In genomic region chr8:91804403-91805253, GRCm38 (mm10) we compare ENCODE assay signal across 10 mouse cellular contexts. TPM values are rescaled to one million over a fixed set of nuclear protein-coding genes. Genes with fewer than 3 reads are reported as not detected.
DNase-seq lines count a peak whose midpoint lies in the region; ATAC-seq and TF ChIP-seq lines count a peak whose summit lies in the region.
"Had no signal": no experiment of that assay in that cellular context is flagged by ENCODE, and none has a peak within 500 bp of the region (broad histone marks: within the 10 kb centered on the region; RNA-seq: fewer than 3 reads in every experiment).

No protein-coding gene starts in this region.

- no peak for DNase-seq in liver, postnatal 0 days
- peak; percentile 55 for DNase-seq in forebrain, postnatal 0 days
- no peak for DNase-seq in spleen, postnatal 4 days (ENCODE audit: low spot score in 2 of 2)
- DNase-seq in adrenal gland, postnatal 10 days: no peak
- DNase-seq in urinary bladder, postnatal 25 days (ENCODE audit: low spot score): no peak
- DNase-seq: spleen, adult 18-20 months had no signal

- ATAC-seq in liver, embryonic 12.5 days: no peak
- no peak for ATAC-seq in liver, postnatal 0 days
- ATAC-seq in forebrain, postnatal 0 days: no peak
- no peak for ATAC-seq in limb, embryonic 12.5 days (ENCODE audit: insufficient number of reproducible peaks, insufficient read depth, low FRiP score, low TSS enrichment, low read depth)
- no peak for ATAC-seq in stomach, embryonic 15.5 days (ENCODE audit: insufficient read depth, low FRiP score, low read depth)

- peak overlapping the region; percentile 45; the same call in 1 of the 2 replicates for H3K4me2 ChIP-seq in liver, embryonic 12.5 days
- no peak overlapping the region for H3K4me2 ChIP-seq in liver, postnatal 0 days (ENCODE audit: low read depth, low read length)
- no peak overlapping the region for H3K4me2 ChIP-seq in forebrain, postnatal 0 days (ENCODE audit: low read depth)
- H3K4me2 ChIP-seq in limb, embryonic 12.5 days: peak overlapping the region; percentile 52
- no peak overlapping the region for H3K4me2 ChIP-seq in stomach, embryonic 15.5 days

- TF ChIP-seq CTCF in liver, postnatal 0 days (IDR thresholded peaks at IDR 0.05; ENCODE audit: low read depth): no peak
- no peak for TF ChIP-seq CTCF in forebrain, postnatal 0 days (IDR thresholded peaks at IDR 0.05; ENCODE audit: low read depth)

- H3K27me3 ChIP-seq in liver, embryonic 12.5 days (replicated peaks): peaks cover 100% of the 10 kb centered on the region
- peaks cover 96% of the 10 kb centered on the region for H3K27me3 ChIP-seq in liver, postnatal 0 days (ENCODE audit: insufficient read depth, low read length)
- H3K27me3 ChIP-seq in forebrain, postnatal 0 days (ENCODE audit: insufficient read depth, low read length): peaks cover 80% of the 10 kb centered on the region
- H3K27me3 ChIP-seq in limb, embryonic 12.5 days: peaks cover 100% of the 10 kb centered on the region
- H3K27me3 ChIP-seq in stomach, embryonic 15.5 days (replicated peaks): peaks cover 92% of the 10 kb centered on the region

- H3K4me3 ChIP-seq in liver, embryonic 12.5 days: 0 out of 2 replicates have a peak overlapping the region, but pooled peaks have one; percentile 27
- H3K4me3 ChIP-seq in liver, postnatal 0 days (ENCODE audit: low read depth, low read length): no peak overlapping the region
- H3K4me3 ChIP-seq in forebrain, postnatal 0 days (ENCODE audit: low read depth, low read length): no peak overlapping the region
- H3K4me3 ChIP-seq in limb, embryonic 12.5 days (replicated peaks): peak overlapping the region; percentile 31
- H3K4me3 ChIP-seq in stomach, embryonic 15.5 days (replicated peaks): 0 out of 2 replicates have a peak overlapping the region, but pooled peaks have one; percentile 24

- TF ChIP-seq EP300 in liver, postnatal 0 days (IDR thresholded peaks at IDR 0.05; ENCODE audit: low read depth): no peak

- peaks cover 38% of the 10 kb centered on the region for H3K4me1 ChIP-seq in liver, embryonic 12.5 days
- peaks cover 17% of the 10 kb centered on the region for H3K4me1 ChIP-seq in liver, postnatal 0 days (ENCODE audit: insufficient read depth)
- H3K4me1 ChIP-seq in forebrain, postnatal 0 days (ENCODE audit: insufficient read depth): 0 out of 2 replicates have a peak, but pooled peaks cover 6% of the 10 kb centered on the region
- peaks cover 55% of the 10 kb centered on the region for H3K4me1 ChIP-seq in limb, embryonic 12.5 days (replicated peaks)
- peaks cover 48% of the 10 kb centered on the region for H3K4me1 ChIP-seq in stomach, embryonic 15.5 days

- 4% methylated on average over 36 of the region's 36 CpGs for WGBS in liver, embryonic 12.5 days (ENCODE audit: insufficient replicate concordance)
- 3% methylated on average over 36 of the region's 36 CpGs for WGBS in liver, postnatal 0 days (ENCODE audit: insufficient replicate concordance)
- WGBS in forebrain, postnatal 0 days: under 1% methylated on average over 36 of the region's 36 CpGs
- 1% methylated on average over 36 of the region's 36 CpGs for WGBS in limb, embryonic 12.5 days
- 6% methylated on average over 36 of the region's 36 CpGs for WGBS in stomach, embryonic 15.5 days

- no peaks in the 10 kb centered on the region for H3K9me3 ChIP-seq in liver, embryonic 12.5 days (replicated peaks)
- H3K9me3 ChIP-seq in liver, postnatal 0 days (ENCODE audit: low read length): no peaks in the 10 kb centered on the region
- no peaks in the 10 kb centered on the region for H3K9me3 ChIP-seq in forebrain, postnatal 0 days (ENCODE audit: low read length)
- no peaks in the 10 kb centered on the region for H3K9me3 ChIP-seq in limb, embryonic 12.5 days
- no peaks in the 10 kb centered on the region for H3K9me3 ChIP-seq in stomach, embryonic 15.5 days

- H3K27ac ChIP-seq in liver, embryonic 12.5 days: no peak overlapping the region
- H3K27ac ChIP-seq in liver, postnatal 0 days (ENCODE audit: low read depth): no peak overlapping the region
- H3K27ac ChIP-seq in forebrain, postnatal 0 days (ENCODE audit: low read depth, low read length): no peak overlapping the region
- H3K27ac ChIP-seq in limb, embryonic 12.5 days: no peak overlapping the region
- no peak overlapping the region for H3K27ac ChIP-seq in stomach, embryonic 15.5 days
- H3K27ac ChIP-seq: macrophage had no signal

- no peaks in the 10 kb centered on the region for H3K36me3 ChIP-seq in liver, embryonic 12.5 days
- no peaks in the 10 kb centered on the region for H3K36me3 ChIP-seq in liver, postnatal 0 days (replicated peaks; ENCODE audit: insufficient read depth, low read length)
- H3K36me3 ChIP-seq in forebrain, postnatal 0 days (ENCODE audit: insufficient read depth): no peaks in the 10 kb centered on the region
- H3K36me3 ChIP-seq in limb, embryonic 12.5 days: no peaks in the 10 kb centered on the region
- H3K36me3 ChIP-seq in stomach, embryonic 15.5 days: no peaks in the 10 kb centered on the region

- H3K9ac ChIP-seq in liver, embryonic 12.5 days: no peak overlapping the region
- H3K9ac ChIP-seq in liver, postnatal 0 days (replicated peaks): no peak overlapping the region
- no peak overlapping the region for H3K9ac ChIP-seq in forebrain, postnatal 0 days
- H3K9ac ChIP-seq in limb, embryonic 12.5 days (replicated peaks): peak overlapping the region; percentile 48; the same call in 1 of the 2 replicates
- no peak overlapping the region for H3K9ac ChIP-seq in stomach, embryonic 15.5 days

RNA-seq across cellular contexts. Expression of gene Irx3, which starts 2.8 kb away (rescaled TPM):
- 0.17 and 0.45 TPM in 2 replicates for polyA plus RNA-seq in liver, embryonic 12.5 days (2016; fragmentation: Nextera tagmentation; extraction: Ambion mirVana)
- not detected in 2 replicates for polyA plus RNA-seq in liver, postnatal 0 days (2015; fragmentation: Nextera tagmentation; extraction: Ambion mirVana)
- total RNA-seq in forebrain, postnatal 0 days (2014; rRNA removed): 0.85 and 2.6 TPM in 2 replicates
- 0.34 and 1.3 TPM in 2 replicates for polyA plus RNA-seq in forebrain, postnatal 0 days (2015; fragmentation: Nextera tagmentation; extraction: Ambion mirVana)
- 8.9 and 11.0 TPM in 2 replicates for polyA plus RNA-seq in limb, embryonic 12.5 days (2016; fragmentation: Nextera tagmentation; extraction: Ambion mirVana)
- polyA plus RNA-seq in stomach, embryonic 15.5 days (2015; fragmentation: Nextera tagmentation; extraction: Ambion mirVana): 2.8 and 4.0 TPM in 2 replicates
- total RNA-seq in adrenal gland, postnatal 10 days (2021): 1 to 10 TPM; 5.7 to 6.3 TPM
- polyA plus RNA-seq: macrophage had no signal

Comparison
In these comparisons a context has a peak if more than half of its experiments do, and no peak if none do; other contexts are left out.
1. H3K4me2 ChIP-seq: peak in liver, embryonic 12.5 days (single experiment) and limb, embryonic 12.5 days (single experiment); none in liver, postnatal 0 days (single experiment), forebrain, postnatal 0 days (single experiment) and stomach, embryonic 15.5 days (single experiment).
2. H3K4me3 ChIP-seq: peak in liver, embryonic 12.5 days (single experiment), limb, embryonic 12.5 days (single experiment) and stomach, embryonic 15.5 days (single experiment); none in liver, postnatal 0 days (single experiment) and forebrain, postnatal 0 days (single experiment).